Mouse (Mus musculus) testis, adult 2 months (tissue): ENCODE results near the gene Car5a.

Source experiments
- CTCF ChIP-seq: fragments of 200-500 bp; IDR thresholded peaks from 2 replicates; pipeline ENCODE4 v1.5.1; 2012; ENCODE audit warnings: low read depth, mild to moderate bottlenecking, inconsistent platforms, low read length, moderate library complexity; ENCODE audit not compliant: control insufficient read depth, insufficient read depth, insufficient replicate concordance
- POLR2A ChIP-seq: fragments of 200-500 bp; IDR thresholded peaks from 2 replicates; pipeline ENCODE4 v1.6.1; 2012; ENCODE audit warnings: low read depth, mild to moderate bottlenecking, inconsistent platforms, low read length, moderate library complexity; ENCODE audit not compliant: control insufficient read depth

DNA sequence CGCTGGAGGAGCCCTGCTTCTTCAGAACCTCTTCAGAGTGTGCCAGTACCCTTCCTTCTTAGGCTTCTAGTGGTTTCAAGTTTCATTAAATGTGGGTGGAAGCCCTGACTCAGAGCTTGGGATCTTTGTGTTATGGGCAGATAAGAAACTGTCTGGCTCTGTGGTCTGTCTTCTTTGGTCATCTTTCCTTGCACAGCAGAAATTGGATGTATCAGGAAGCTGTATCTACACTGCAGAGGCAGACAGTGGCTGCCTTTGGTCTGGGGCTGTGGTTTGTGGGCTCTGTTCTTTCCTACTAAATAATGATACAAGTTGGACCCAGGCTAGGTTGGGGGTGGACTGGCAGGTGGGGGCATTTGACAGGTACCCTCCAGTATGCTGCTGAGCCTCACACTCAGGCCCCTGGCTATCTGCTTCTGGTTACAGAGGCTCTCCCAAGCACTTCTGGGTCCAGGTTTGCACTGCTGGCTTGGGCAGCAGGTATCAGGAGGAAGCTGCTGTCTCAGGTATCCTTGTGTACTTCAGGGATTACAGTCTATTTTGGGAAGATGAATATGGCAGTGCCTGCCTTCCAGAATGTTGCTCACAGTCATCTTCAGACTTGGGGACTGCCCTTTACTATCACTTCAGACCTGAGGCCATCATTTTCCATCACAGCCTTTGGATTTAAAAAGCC, 11.3 kb upstream of the Car5a start:
- peak; percentile 34; the same call in 1 of the 2 replicates for TF ChIP-seq POLR2A
- no peak for TF ChIP-seq CTCF
